Mouse (Mus musculus) neural tube, embryonic 11.5 days (tissue): ENCODE data around the gene Swt1. TPM values are rescaled to one million over a fixed set of nuclear protein-coding genes. Genes with fewer than 3 reads are reported as not detected.
A peak's percentile ranks its signal among the peaks of the same experiment; 100 is the strongest.

Experiments used
- ATAC-seq: fragments of 200-750 bp; cut with Nextera tagmentation; 2 replicates; pipeline ENCODE4 v1.8.0; 2017; ENCODE audit warnings: moderate number of reproducible peaks, mild to moderate bottlenecking, moderate TSS enrichment, moderate library complexity; ENCODE audit not compliant: insufficient read depth, low FRiP score, low TSS enrichment
- DNase-seq: peaks from one replicate; pipeline ENCODE4 v3.0.0-alpha.2; 2015; ENCODE audit warnings: low spot score
- H3K27ac ChIP-seq: fragments of 300-500 bp; sonication (generic); 2 replicates; pipeline ENCODE4 v1.5.1; 2014; ENCODE audit warnings: low read depth, mild to moderate bottlenecking, low read length
- H3K27me3 ChIP-seq: fragments of 300-500 bp; sonication (generic); 2 replicates; pipeline ENCODE4 v1.6.1; 2014; ENCODE audit warnings: mild to moderate bottlenecking, low read length, mixed read lengths; ENCODE audit not compliant: control insufficient read depth, insufficient read depth
- H3K36me3 ChIP-seq: fragments of 300-500 bp; sonication (generic); 2 replicates; pipeline ENCODE4 v1.6.1; 2014; ENCODE audit warnings: mild to moderate bottlenecking, low read length, moderate library complexity, mixed read lengths; ENCODE audit not compliant: control insufficient read depth, insufficient read depth
- H3K4me1 ChIP-seq: fragments of 300-500 bp; sonication (generic); 2 replicates; pipeline ENCODE4 v1.6.1; 2014; ENCODE audit warnings: low read length, mixed read lengths; ENCODE audit not compliant: control insufficient read depth, insufficient read depth
- H3K4me2 ChIP-seq: fragments of 300-500 bp; sonication (generic); 2 replicates; pipeline ENCODE4 v1.6.1; 2014; ENCODE audit warnings: low read depth, mild to moderate bottlenecking, moderate library complexity
- H3K4me3 ChIP-seq: fragments of 300-500 bp; sonication (generic); 2 replicates; pipeline ENCODE4 v1.5.1; 2014; ENCODE audit warnings: low read depth, low read length
- H3K9ac ChIP-seq: fragments of 300-500 bp; sonication (generic); 2 replicates; pipeline ENCODE4 v1.6.1; 2014; ENCODE audit warnings: mild to moderate bottlenecking, low read length
- H3K9me3 ChIP-seq: fragments of 300-500 bp; sonication (generic); 2 replicates; pipeline ENCODE4 v1.6.1; 2016; ENCODE audit warnings: low read length; ENCODE audit not compliant: control insufficient read depth
- WGBS: fragments of 180-500 bp; shearing (Covaris S2); extraction: QIAGEN DNeasy Blood & Tissue Kit; methylation state at CpG from one replicate; pipeline ENCODE4 v1.1.7; 2014; 5-methylcytosine and 5-hydroxymethylcytosine counted together
- polyA plus RNA-seq: library from polyadenylated mRNA; unstranded; fragments of >200 nt; fragmentation: Nextera tagmentation; extraction: Ambion mirVana; gene quantifications from 2 replicates; pipeline ENCODE4 v1.2.1, GENCODE M21; 2014

Swt1 gene
- polyA plus RNA-seq, 1 experiment from 2014 or later: 20.0 TPM

DNA sequence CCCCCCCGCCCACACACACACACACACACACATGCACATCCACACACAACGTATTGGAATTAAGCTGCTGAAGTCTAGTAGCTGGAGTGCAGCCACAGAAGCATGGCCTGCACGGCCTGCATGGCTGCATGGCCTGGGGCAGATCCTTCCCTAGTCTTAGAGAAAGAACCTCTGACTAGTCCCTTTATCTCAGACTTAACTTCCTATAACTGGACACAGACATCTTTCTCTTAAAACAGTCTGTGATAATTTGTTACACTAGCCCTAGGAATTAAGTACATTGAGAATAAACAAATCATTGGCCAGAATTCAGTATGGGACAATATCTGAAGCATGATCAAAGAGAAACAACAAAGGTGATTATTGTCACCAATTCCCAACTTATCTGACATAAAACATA lies 85.9 kb downstream of the Swt1 start:
- H3K9me3 ChIP-seq: no peaks in the 10 kb centered on the region
- no peak overlapping the region for H3K27ac ChIP-seq
- ATAC-seq (no peak), DNase-seq (no peak)
- H3K4me1 ChIP-seq: peaks cover 23% of the 10 kb centered on the region
- no peak overlapping the region for H3K4me3 ChIP-seq
- H3K36me3 ChIP-seq: no peaks in the 10 kb centered on the region
- H3K4me2 ChIP-seq: no peak overlapping the region
- WGBS: 79% methylated on average over 3 of the region's 3 CpGs
- no peak overlapping the region for H3K9ac ChIP-seq
- no peaks in the 10 kb centered on the region for H3K27me3 ChIP-seq

DNA sequence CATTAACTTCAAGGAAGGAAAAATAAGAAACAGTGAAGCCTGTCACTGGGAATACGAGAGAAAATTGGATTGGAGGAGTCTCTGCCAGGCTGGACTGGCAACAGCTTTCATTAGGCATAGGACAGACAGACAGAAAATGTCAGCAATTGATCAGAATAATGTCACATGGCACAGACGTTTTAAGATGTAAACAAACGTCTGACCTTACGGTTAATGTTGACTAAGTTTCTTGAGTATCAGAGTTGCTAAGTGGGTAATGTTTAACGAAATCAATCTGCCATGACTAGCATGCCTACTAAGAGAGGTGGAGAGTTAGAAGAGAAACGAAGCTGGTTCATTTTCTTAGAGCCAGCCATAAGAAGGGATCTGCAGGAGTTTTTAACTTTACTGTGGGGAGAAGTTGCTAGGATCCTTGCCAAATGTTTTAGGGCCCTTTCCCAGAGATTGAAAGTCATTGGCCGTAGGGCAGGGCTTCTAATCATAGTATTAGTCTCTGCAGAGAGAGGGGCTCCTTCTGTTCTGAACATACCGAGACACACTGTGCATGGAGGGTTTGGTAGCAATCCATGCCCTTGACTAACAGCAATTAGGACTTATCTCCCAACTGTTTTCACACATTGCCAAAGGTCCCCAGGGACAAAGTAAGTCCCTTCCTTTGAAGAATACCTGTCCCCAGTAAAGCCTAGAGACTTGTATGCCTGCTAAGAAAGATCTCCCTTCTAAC lies 86.8 kb downstream of the Swt1 start:
- Histone ChIP-seq H3K4me3 (no peak overlapping the region), H3K36me3 (no peaks in the 10 kb centered on the region), H3K27me3 (no peaks in the 10 kb centered on the region), H3K9ac (no peak overlapping the region), H3K27ac (no peak overlapping the region), H3K4me2 (no peak overlapping the region), H3K4me1 (peaks cover 16% of the 10 kb centered on the region), H3K9me3 (no peaks in the 10 kb centered on the region)
- no peak for ATAC-seq
- 69% methylated on average over 8 of the region's 8 CpGs for WGBS
- no peak for DNase-seq

DNA sequence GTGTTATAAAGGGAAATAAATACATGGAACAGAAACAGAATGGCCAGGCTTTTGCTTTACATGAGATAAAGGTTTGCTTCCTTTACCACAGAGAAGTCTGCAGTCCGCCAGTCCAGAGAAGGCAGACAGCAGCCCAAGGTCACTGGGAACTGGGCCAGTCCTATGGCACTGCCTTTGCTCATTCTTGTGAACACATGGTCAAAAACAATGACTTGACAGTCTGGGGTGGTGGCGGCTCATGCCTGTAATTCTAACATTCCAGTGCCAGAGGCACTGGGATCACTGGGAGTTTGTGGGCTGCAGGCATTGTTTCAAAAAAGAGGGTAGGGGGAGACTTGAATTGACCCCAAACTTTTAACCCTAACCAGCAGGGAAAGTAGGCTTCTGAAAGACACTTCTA lies 89.3 kb downstream of the Swt1 start:
- Histone ChIP-seq H3K4me2 (no peak overlapping the region), H3K36me3 (no peaks in the 10 kb centered on the region), H3K9me3 (no peaks in the 10 kb centered on the region), H3K27me3 (no peaks in the 10 kb centered on the region), H3K9ac (no peak overlapping the region), H3K4me1 (peaks cover 11% of the 10 kb centered on the region; the same call in 1 of the 2 replicates), H3K27ac (no peak overlapping the region), H3K4me3 (no peak overlapping the region)
- no peak for DNase-seq
- 38% methylated on average over 2 of the region's 2 CpGs for WGBS
- peak; percentile 11; the same call in 1 of the 2 replicates for ATAC-seq

DNA sequence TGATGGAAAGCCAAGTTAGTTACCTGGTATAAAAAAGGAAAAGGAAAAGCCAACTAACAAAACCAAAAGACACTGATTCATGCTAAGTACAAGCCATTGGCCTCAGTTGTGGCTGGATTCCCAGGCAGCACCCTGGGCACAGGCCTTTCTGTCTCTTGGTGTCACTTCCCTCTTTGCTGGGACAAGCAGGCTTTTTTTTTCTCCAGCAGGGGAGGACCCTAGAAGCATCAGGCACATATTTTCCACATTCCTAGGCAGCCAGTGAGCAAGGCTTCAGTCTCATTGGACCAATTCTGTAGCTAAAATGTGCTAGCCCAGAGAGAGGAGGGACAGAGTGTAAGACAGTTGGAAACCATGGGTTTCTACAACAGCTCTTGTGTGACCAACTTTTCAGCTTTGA lies 90.0 kb downstream of the Swt1 start:
- Histone ChIP-seq H3K9me3 (no peaks in the 10 kb centered on the region), H3K4me3 (no peak overlapping the region), H3K27me3 (no peaks in the 10 kb centered on the region), H3K4me2 (no peak overlapping the region), H3K4me1 (peaks cover 11% of the 10 kb centered on the region; the same call in 1 of the 2 replicates), H3K9ac (no peak overlapping the region), H3K36me3 (no peaks in the 10 kb centered on the region), H3K27ac (no peak overlapping the region)
- ATAC-seq: no peak
- DNase-seq: no peak

DNA sequence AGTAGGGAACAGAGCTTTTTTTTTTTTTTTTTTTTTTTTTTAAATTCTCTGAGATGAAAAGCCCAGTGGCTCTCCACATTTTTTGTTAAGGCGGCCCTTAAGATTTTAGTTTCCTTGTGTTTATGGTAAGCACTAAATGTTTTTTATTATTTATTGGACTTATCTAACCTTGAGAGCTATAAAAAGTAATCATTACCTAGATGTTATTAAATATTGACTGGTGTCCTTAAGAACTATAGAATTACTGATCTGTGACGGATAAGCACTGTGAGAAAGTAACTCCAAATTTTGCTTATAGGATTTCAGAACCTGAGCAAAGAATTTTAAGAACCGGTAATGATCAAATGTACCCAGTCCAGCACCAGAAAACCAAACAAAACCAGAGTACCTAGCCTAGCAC lies 95.4 kb downstream of the Swt1 start:
- H3K36me3 ChIP-seq: no peaks in the 10 kb centered on the region
- H3K4me1 ChIP-seq: no peaks in the 10 kb centered on the region
- H3K4me2 ChIP-seq: no peak overlapping the region
- no peaks in the 10 kb centered on the region for H3K27me3 ChIP-seq
- DNase-seq (no peak), ATAC-seq (no peak)
- no peaks in the 10 kb centered on the region for H3K9me3 ChIP-seq
- H3K4me3 ChIP-seq: no peak overlapping the region
- no peak overlapping the region for H3K27ac ChIP-seq
- WGBS: 98% methylated on average over 3 of the region's 3 CpGs
- H3K9ac ChIP-seq: no peak overlapping the region

DNA sequence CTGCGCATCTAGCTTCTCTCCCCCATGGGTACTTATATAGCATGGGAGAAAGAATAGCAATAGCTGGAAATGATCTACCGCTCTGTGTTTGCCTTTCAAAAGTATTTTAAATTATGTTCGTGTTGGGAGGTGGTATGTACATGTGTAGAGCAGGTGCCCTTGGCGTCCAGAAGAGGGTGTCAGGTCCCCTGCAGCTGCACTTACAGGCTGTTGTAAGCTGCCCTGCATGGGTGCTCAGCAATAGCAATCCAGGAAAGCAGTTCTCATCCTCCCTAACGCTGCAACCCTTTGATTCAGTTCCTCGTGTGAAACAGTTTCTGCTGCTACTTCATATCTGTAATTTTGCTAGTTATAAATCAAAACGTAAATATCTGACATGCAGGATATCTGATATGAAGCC lies 98.7 kb downstream of the Swt1 start:
- WGBS: 84% methylated on average over 7 of the region's 7 CpGs
- Histone ChIP-seq H3K27ac (no peak overlapping the region), H3K4me3 (no peak overlapping the region), H3K9ac (no peak overlapping the region), H3K4me1 (no peaks in the 10 kb centered on the region), H3K9me3 (no peaks in the 10 kb centered on the region), H3K4me2 (no peak overlapping the region), H3K27me3 (no peaks in the 10 kb centered on the region), H3K36me3 (no peaks in the 10 kb centered on the region)
- ATAC-seq (no peak), DNase-seq (no peak)

DNA sequence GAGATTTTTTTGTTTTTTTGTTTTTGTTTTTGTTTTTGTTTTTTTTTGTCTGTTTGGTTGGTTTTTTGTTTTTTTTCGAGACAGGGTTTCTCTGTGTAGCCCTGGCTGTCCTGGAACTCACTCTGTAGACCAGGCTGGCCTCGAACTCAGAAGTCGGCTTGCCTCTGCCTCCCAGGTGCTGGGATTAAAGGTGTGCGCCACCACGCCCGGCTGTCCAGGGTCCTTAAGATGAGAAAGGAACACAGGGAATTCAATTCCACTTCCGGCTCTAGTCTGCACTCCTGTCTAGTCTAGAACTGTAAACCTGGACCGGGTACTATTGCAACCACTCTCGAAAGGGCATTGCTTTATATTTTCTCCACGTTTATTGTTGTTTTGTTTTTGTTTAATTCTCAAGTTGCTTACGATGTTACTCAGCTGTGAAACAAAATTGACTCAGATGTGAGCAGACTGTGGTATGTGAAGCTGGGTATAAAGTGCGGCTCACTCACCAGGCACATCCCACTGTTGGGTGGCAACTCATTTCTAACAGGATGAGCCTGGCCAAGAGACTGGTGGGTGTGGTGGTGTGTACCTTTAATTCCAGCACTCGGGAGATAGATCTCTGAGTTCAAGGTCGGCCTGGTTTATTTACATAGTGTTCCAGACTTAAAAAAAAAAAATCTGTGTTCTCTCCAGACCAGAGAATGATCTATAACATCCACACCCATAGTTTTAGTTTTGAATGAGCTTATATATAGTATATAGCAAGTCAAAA lies 99.7 kb downstream of the Swt1 start:
- DNase-seq (no peak), ATAC-seq (no peak)
- no peak overlapping the region for H3K4me2 ChIP-seq
- H3K9me3 ChIP-seq: no peaks in the 10 kb centered on the region
- H3K27ac ChIP-seq: no peak overlapping the region
- H3K36me3 ChIP-seq: no peaks in the 10 kb centered on the region
- H3K4me3 ChIP-seq: no peak overlapping the region
- no peaks in the 10 kb centered on the region for H3K4me1 ChIP-seq
- no peak overlapping the region for H3K9ac ChIP-seq
- WGBS: 89% methylated on average over 14 of the region's 14 CpGs
- no peaks in the 10 kb centered on the region for H3K27me3 ChIP-seq

DNA sequence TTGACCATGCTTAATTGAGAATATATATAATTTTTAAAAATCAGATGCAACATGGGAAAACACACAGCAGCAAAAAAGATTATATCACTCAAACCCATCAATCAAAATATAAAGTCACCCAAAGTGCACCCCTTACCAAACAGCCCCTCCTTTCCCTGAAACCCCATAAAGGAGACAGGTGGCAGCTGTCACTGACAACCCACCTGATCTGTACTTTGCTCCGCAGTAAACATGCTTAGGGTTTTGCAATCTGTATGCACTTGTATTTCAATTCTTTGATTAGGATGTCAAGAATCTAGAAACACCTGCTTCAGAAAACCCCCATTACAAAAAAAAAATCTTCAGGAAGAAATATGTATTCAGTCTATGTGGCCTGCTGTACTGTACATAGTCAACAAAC lies 102.9 kb downstream of the Swt1 start:
- no peaks in the 10 kb centered on the region for H3K9me3 ChIP-seq
- no peak overlapping the region for H3K9ac ChIP-seq
- H3K27ac ChIP-seq: no peak overlapping the region
- DNase-seq (no peak), ATAC-seq (no peak)
- H3K4me2 ChIP-seq: no peak overlapping the region
- no peaks in the 10 kb centered on the region for H3K4me1 ChIP-seq
- H3K4me3 ChIP-seq: no peak overlapping the region
- 97% methylated on average over 1 of the region's 1 CpGs for whole genome bisulfite sequencing
- H3K36me3 ChIP-seq: no peaks in the 10 kb centered on the region
- no peaks in the 10 kb centered on the region for H3K27me3 ChIP-seq

DNA sequence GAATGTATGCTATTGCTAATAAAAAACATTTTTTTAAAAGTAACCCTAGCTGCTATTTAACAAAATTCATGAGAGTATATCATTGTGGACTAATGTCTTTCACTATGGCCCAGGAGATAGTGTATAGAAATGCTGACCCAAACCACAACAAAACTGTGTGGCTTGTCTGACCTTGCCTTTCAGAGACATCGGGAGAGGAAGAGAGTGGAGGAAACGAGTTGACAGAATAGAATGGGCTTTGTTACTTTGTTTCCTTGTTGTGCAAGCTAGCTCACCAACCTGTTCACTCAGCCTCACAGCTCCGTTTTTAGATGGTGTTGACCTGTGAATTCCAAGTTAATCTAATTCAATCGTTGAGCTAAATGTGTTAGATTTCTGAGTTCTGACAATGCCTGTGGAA lies 107.8 kb downstream of the Swt1 start:
- H3K4me3 ChIP-seq: no peak overlapping the region
- H3K9me3 ChIP-seq: no peaks in the 10 kb centered on the region
- WGBS: 81% methylated on average over 4 of the region's 4 CpGs
- no peak overlapping the region for H3K27ac ChIP-seq
- H3K36me3 ChIP-seq: no peaks in the 10 kb centered on the region
- no peak overlapping the region for H3K4me2 ChIP-seq
- DNase-seq (no peak), ATAC-seq (no peak)
- no peak overlapping the region for H3K9ac ChIP-seq
- H3K4me1 ChIP-seq: no peaks in the 10 kb centered on the region
- no peaks in the 10 kb centered on the region for H3K27me3 ChIP-seq
